Mouse (Mus musculus): Measurements from ENCODE around the gene Lat. TPM values are rescaled to one million over a fixed set of nuclear protein-coding genes. Genes with fewer than 3 reads are reported as not detected.

The Lat gene
- polyA plus RNA-seq, 1 experiment from 2014 or later: 20.3 TPM

Small RNA genes within 50 kb of the gene (microRNA-seq; reads per million reads assigned to microRNA genes)
- gene Mir7058 (ENCODE audit: borderline number of aligned reads): not detected

Other genes starting within 250 kb of the Lat start
- gene Xpo6, start 169.1 kb downstream of the Lat start, polyA plus RNA-seq (2014; fragmentation: Nextera tagmentation; extraction: Ambion mirVana): 58.7 and 59.7 TPM in 2 replicates
- gene Sbk1, start 97.0 kb downstream of the Lat start, polyA plus RNA-seq (2014; fragmentation: Nextera tagmentation; extraction: Ambion mirVana): 13.6 and 14.2 TPM in 2 replicates
- gene Spns1, start 7.9 kb upstream of the Lat start, polyA plus RNA-seq (2014; fragmentation: Nextera tagmentation; extraction: Ambion mirVana): 43.8 and 43.9 TPM in 2 replicates
- 3.6 and 4.0 TPM in 2 replicates for gene Nfatc2ip, start 27.2 kb upstream of the Lat start, polyA plus RNA-seq (2014; fragmentation: Nextera tagmentation; extraction: Ambion mirVana)
- 0.13 TPM in 1 of 2 replicates, not detected in the other for gene Cd19, start 45.3 kb upstream of the Lat start, polyA plus RNA-seq (2014; fragmentation: Nextera tagmentation; extraction: Ambion mirVana)
- 15.6 and 16.0 TPM in 2 replicates for gene Rabep2, start 59.2 kb upstream of the Lat start, polyA plus RNA-seq (2014; fragmentation: Nextera tagmentation; extraction: Ambion mirVana)
- 1.3 TPM in 2 replicates for gene Atp2a1, start 93.5 kb upstream of the Lat start, polyA plus RNA-seq (2014; fragmentation: Nextera tagmentation; extraction: Ambion mirVana)
- 26.2 and 26.4 TPM in 2 replicates for gene Sh2b1, start 105.9 kb upstream of the Lat start, polyA plus RNA-seq (2014; fragmentation: Nextera tagmentation; extraction: Ambion mirVana)
- 193 and 211 TPM in 2 replicates for gene Tufm, start 117.8 kb upstream of the Lat start, polyA plus RNA-seq (2014; fragmentation: Nextera tagmentation; extraction: Ambion mirVana)
- gene Atxn2l, start 133.9 kb upstream of the Lat start, polyA plus RNA-seq (2014; fragmentation: Nextera tagmentation; extraction: Ambion mirVana): 71.4 and 75.7 TPM in 2 replicates
- gene Eif3c, start 196.8 kb upstream of the Lat start, polyA plus RNA-seq (2014; fragmentation: Nextera tagmentation; extraction: Ambion mirVana): 195 and 201 TPM in 2 replicates
- 0.68 and 1.4 TPM in 2 replicates for gene Apobr, start 215.4 kb upstream of the Lat start, polyA plus RNA-seq (2014; fragmentation: Nextera tagmentation; extraction: Ambion mirVana)
- gene Cln3, start 216.2 kb upstream of the Lat start, polyA plus RNA-seq (2014; fragmentation: Nextera tagmentation; extraction: Ambion mirVana): 19.7 and 25.2 TPM in 2 replicates
- not detected in 2 replicates for gene Il27, start 225.4 kb upstream of the Lat start, polyA plus RNA-seq (2014; fragmentation: Nextera tagmentation; extraction: Ambion mirVana)

Data from liver, embryonic 11.5 days (tissue).